Mouse (Mus musculus) heart, adult 18-20 months (tissue): Measurements from ENCODE around the gene 4632433K11Rik. TPM values are rescaled to one million over a fixed set of nuclear protein-coding genes. Genes with fewer than 3 reads are reported as not detected.

Experiments
- DNase-seq, 2 experiments: peaks; one replicate each; pipeline ENCODE4 v3.0.0; 2021 to 2022; ENCODE audit warnings: mixed read lengths in 1 of 2
- total RNA-seq, 2 experiments: library from RNA; stranded (reverse); gene quantifications; 2 replicates each; pipeline ENCODE4 v1.2.3; 2021

Gene 4632433K11Rik
- total RNA-seq, 2 experiments from 2014 or later, result not detected

GRCm38 (mm10) chr7:5020000-5020681 lies 13.8 kb upstream of the 4632433K11Rik start, which contains the start of the genes Zfp865 and Ccdc106:
Gene Zfp865, plus strand, starts transcription at chr7:5020376.
Gene Ccdc106, plus strand, starts transcription at chr7:5020553.
- DNase-seq, result peak; percentile 98 to 100

GRCm38 (mm10) chr7:5020685-5021084 lies 13.2 kb upstream of the 4632433K11Rik start:
- DNase-seq, result no peak

GRCm38 (mm10) chr7:5021197-5021596 lies 12.7 kb upstream of the 4632433K11Rik start:
- DNase-seq, result no peak

- DNase-seq, result no peak
Observed at GRCm38 (mm10) chr7:5029543-5029942, 4.4 kb upstream of the 4632433K11Rik start.

- DNase-seq, result no peak
Observed at GRCm38 (mm10) chr7:5029946-5030345, 4.0 kb upstream of the 4632433K11Rik start.

GRCm38 (mm10) chr7:5030554-5031275 lies 3.2 kb upstream of the 4632433K11Rik start:
- DNase-seq, result no peak

GRCm38 (mm10) chr7:5031496-5031895 lies 2.4 kb upstream of the 4632433K11Rik start:
- no peak for DNase-seq

GRCm38 (mm10) chr7:5035628-5036027 lies 1.7 kb downstream of the 4632433K11Rik start:
- DNase-seq, result no peak

GRCm38 (mm10) chr7:5036136-5036535 lies 2.2 kb downstream of the 4632433K11Rik start:
- no peak for DNase-seq

GRCm38 (mm10) chr7:5037026-5037425 lies 3.1 kb downstream of the 4632433K11Rik start:
- no peak for DNase-seq

GRCm38 (mm10) chr7:5037467-5037866 lies 3.5 kb downstream of the 4632433K11Rik start:
- DNase-seq, result peak in 1 of 2 experiments; percentile 22

- peak; percentile 96 to 98 for DNase-seq
Observed at GRCm38 (mm10) chr7:5038109-5038732, 4.3 kb downstream of the 4632433K11Rik start, which contains the start of gene Zfp784. Gene Zfp784, minus strand, starts transcription at chr7:5038446.

GRCm38 (mm10) chr7:5038940-5039339 lies 5.0 kb downstream of the 4632433K11Rik start:
- no peak for DNase-seq

- no peak for DNase-seq
Observed at GRCm38 (mm10) chr7:5044981-5045380, 11.1 kb downstream of the 4632433K11Rik start.

GRCm38 (mm10) chr7:5046112-5046511 lies 12.2 kb downstream of the 4632433K11Rik start:
- DNase-seq, result no peak

GRCm38 (mm10) chr7:5047313-5047712 lies 13.4 kb downstream of the 4632433K11Rik start:
- peak; percentile 49 to 70 for DNase-seq

- DNase-seq, result peak; percentile 80 to 85
Observed at GRCm38 (mm10) chr7:5051193-5052192, 17.6 kb downstream of the 4632433K11Rik start, which contains the start of gene Zfp580. Gene Zfp580, plus strand, starts transcription at chr7:5051538.

GRCm38 (mm10) chr7:5052438-5052837 lies 18.5 kb downstream of the 4632433K11Rik start:
- no peak for DNase-seq

- DNase-seq, result no peak
Observed at GRCm38 (mm10) chr7:5052931-5053343, 19.0 kb downstream of the 4632433K11Rik start.

GRCm38 (mm10) chr7:5053456-5054179 lies 19.7 kb downstream of the 4632433K11Rik start:
- DNase-seq, result no peak
